Mouse (Mus musculus): ENCODE data around the gene Vmn1r131. TPM values are rescaled to one million over a fixed set of nuclear protein-coding genes. Genes with fewer than 3 reads are reported as not detected.

The Vmn1r131 gene
- polyA plus RNA-seq (2012; rRNA removed): not detected in 2 replicates

GRCm38 (mm10) chr7:21545990-21546389 is at the start of gene Vmn1r131:
TSS of gene Vmn1r131 (minus strand) at chr7:21546090.

GRCm38 (mm10) chr7:21511480-21511879 is 34.4 kb downstream of the Vmn1r131 start, which contains the start of gene Vmn1r130:
TSS of gene Vmn1r130 (plus strand) at chr7:21511780.

Other genes starting within 250 kb of the Vmn1r131 start
- gene Vmn1r126, start 244.6 kb downstream of the Vmn1r131 start, polyA plus RNA-seq (2012; rRNA removed): not detected in 2 replicates
- not detected in 2 replicates for gene Vmn1r127, start 226.2 kb downstream of the Vmn1r131 start, polyA plus RNA-seq (2012; rRNA removed)
- not detected in 2 replicates for gene Vmn1r128, start 196.7 kb downstream of the Vmn1r131 start, polyA plus RNA-seq (2012; rRNA removed)
- not detected in 2 replicates for gene Vmn1r129, start 184.8 kb downstream of the Vmn1r131 start, polyA plus RNA-seq (2012; rRNA removed)
- gene Gm6882, start 113.3 kb downstream of the Vmn1r131 start, polyA plus RNA-seq (2012; rRNA removed): not detected in 2 replicates
- gene Vmn1r130, start 34.3 kb downstream of the Vmn1r131 start, polyA plus RNA-seq (2012; rRNA removed): not detected in 2 replicates
- not detected in 2 replicates for gene Vmn1r132, start 68.0 kb upstream of the Vmn1r131 start, polyA plus RNA-seq (2012; rRNA removed)
- gene Gm4175, start 215.4 kb upstream of the Vmn1r131 start, polyA plus RNA-seq (2012; rRNA removed): not detected in 2 replicates